Mouse (Mus musculus): ENCODE data around the gene Lsamp. TPM values are rescaled to one million over a fixed set of nuclear protein-coding genes. Genes with fewer than 3 reads are reported as not detected.

The Lsamp gene
- polyA plus RNA-seq, 1 experiment from 2014 or later = 0.68 TPM

DNA sequence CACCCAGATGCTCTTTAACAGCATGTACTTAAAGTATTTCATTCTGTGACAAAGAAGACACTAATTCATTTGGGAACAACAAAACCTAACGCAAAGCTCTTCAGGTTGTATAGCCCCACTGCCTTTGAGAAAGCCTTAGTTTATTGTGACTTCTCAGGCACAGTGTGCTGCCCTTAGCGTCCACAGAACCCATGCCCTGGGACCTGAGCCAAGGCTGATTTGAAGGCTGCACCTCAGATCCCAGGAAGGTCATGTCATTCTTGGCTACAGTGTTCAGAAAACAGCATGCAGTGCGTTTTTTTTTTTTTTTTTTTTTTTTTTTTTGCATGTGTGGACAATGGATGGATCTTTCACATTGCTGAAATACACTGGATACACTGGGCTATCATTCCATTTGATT lies 210.2 kb downstream of the Lsamp start:
- no peak overlapping the region for H3K27ac ChIP-seq (ENCODE audit: low read length)
- no peak overlapping the region for H3K4me3 ChIP-seq (ENCODE audit: low read length)
- no peaks in the 10 kb centered on the region for H3K36me3 ChIP-seq (ENCODE audit: control insufficient read depth, insufficient read depth)
- no peak overlapping the region for H3K4me2 ChIP-seq (ENCODE audit: low read depth, low read length)
- WGBS = 48% methylated on average over 3 of the region's 3 CpGs
- no peak overlapping the region for H3K9ac ChIP-seq (ENCODE audit: low read length)
- H3K27me3 ChIP-seq (ENCODE audit: control insufficient read depth, insufficient read depth, low read length) = no peaks in the 10 kb centered on the region
- no peaks in the 10 kb centered on the region for H3K4me1 ChIP-seq (ENCODE audit: control insufficient read depth, insufficient read depth, low read length)
- H3K9me3 ChIP-seq (replicated peaks; ENCODE audit: control insufficient read depth, low read length) = no peaks in the 10 kb centered on the region
- no peak for ATAC-seq (replicated peaks; ENCODE audit: extremely low read depth, insufficient read depth, low FRiP score)

DNA sequence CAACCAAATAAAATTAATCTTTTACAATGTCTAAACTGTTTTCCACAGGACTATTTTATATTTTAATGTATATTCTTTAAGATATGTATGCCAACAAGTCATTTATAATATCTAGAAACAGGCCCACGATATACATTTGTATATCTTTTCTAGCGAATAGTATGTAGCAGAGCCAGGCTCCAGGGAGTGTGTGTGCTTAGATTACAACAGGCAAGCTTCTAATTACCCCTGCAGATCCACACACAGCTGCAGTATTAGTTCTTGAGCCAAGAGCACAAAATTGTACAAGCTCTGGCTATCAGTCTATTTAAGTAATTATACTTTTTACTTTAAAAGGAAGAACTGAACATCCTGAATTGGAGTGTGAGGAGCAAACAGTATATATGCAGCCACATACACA lies 210.7 kb downstream of the Lsamp start:
- Histone ChIP-seq H3K9ac (ENCODE audit: low read length) (no peak overlapping the region), H3K36me3 (ENCODE audit: control insufficient read depth, insufficient read depth) (no peaks in the 10 kb centered on the region), H3K27ac (ENCODE audit: low read length) (no peak overlapping the region), H3K27me3 (ENCODE audit: control insufficient read depth, insufficient read depth, low read length) (no peaks in the 10 kb centered on the region), H3K4me2 (ENCODE audit: low read depth, low read length) (no peak overlapping the region), H3K4me3 (ENCODE audit: low read length) (no peak overlapping the region), H3K9me3 (replicated peaks; ENCODE audit: control insufficient read depth, low read length) (no peaks in the 10 kb centered on the region), H3K4me1 (ENCODE audit: control insufficient read depth, insufficient read depth, low read length) (no peaks in the 10 kb centered on the region)
- 70% methylated on average over 2 of the region's 2 CpGs for WGBS
- no peak for ATAC-seq (replicated peaks; ENCODE audit: extremely low read depth, insufficient read depth, low FRiP score)

DNA sequence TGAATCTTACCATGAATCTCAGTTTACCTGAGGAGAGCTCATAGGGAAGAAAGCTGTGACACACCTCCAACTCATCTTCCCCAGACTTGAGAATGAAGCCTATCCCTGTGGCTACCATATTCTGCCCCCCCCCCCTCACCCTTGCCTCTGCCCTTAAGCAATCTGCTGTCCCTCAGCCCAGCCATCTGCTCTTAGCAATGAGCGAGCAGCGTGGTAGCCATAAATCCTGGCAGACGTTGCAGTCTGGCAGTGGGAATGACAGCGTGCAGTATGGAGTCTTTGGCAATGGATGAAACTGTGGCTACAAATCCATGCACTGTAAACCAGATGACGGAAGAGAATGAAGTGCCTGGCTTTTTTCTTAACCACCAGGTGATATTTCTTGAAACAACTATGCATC lies 244.5 kb downstream of the Lsamp start:
- no peak for ATAC-seq (replicated peaks; ENCODE audit: extremely low read depth, insufficient read depth, low FRiP score)

DNA sequence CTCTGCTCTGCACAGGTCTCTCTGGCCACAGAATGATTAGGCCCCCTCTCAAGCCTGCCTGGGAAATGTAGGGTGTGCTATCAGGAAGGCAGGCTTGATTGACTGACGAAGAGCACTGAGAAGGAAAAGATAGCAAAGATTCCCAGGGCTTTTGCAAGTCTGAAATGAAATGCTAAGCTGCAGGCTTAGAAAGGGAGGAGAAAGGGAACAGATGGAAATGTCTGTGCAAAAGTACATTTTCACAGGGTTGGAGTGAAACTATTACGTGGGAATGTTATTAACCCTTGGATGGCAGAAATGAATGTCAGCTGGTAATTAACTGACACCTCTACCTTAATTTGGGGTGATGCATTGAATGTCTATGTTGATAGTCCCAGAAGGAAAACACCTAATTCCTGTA lies 248.9 kb downstream of the Lsamp start:
- Histone ChIP-seq H3K9me3 (replicated peaks; ENCODE audit: control insufficient read depth, low read length) (no peaks in the 10 kb centered on the region), H3K4me2 (ENCODE audit: low read depth, low read length) (no peak overlapping the region), H3K4me3 (ENCODE audit: low read length) (no peak overlapping the region), H3K36me3 (ENCODE audit: control insufficient read depth, insufficient read depth) (no peaks in the 10 kb centered on the region), H3K4me1 (ENCODE audit: control insufficient read depth, insufficient read depth, low read length) (no peaks in the 10 kb centered on the region), H3K27me3 (ENCODE audit: control insufficient read depth, insufficient read depth, low read length) (no peaks in the 10 kb centered on the region), H3K9ac (ENCODE audit: low read length) (no peak overlapping the region), H3K27ac (ENCODE audit: low read length) (no peak overlapping the region)
- ATAC-seq (replicated peaks; ENCODE audit: extremely low read depth, insufficient read depth, low FRiP score) = no peak
- 30% methylated on average over 2 of the region's 2 CpGs for WGBS

More for the DNA sequence above, 244.5 kb downstream of the Lsamp start:
- Histone ChIP-seq H3K27me3 (ENCODE audit: control insufficient read depth, insufficient read depth, low read length) (no peaks in the 10 kb centered on the region), H3K9ac (ENCODE audit: low read length) (no peak overlapping the region), H3K4me2 (ENCODE audit: low read depth, low read length) (no peak overlapping the region), H3K4me1 (ENCODE audit: control insufficient read depth, insufficient read depth, low read length) (no peaks in the 10 kb centered on the region), H3K27ac (ENCODE audit: low read length) (no peak overlapping the region), H3K9me3 (replicated peaks; ENCODE audit: control insufficient read depth, low read length) (no peaks in the 10 kb centered on the region), H3K4me3 (ENCODE audit: low read length) (no peak overlapping the region), H3K36me3 (ENCODE audit: control insufficient read depth, insufficient read depth) (no peaks in the 10 kb centered on the region)
- 74% methylated on average over 5 of the region's 5 CpGs for WGBS

DNA sequence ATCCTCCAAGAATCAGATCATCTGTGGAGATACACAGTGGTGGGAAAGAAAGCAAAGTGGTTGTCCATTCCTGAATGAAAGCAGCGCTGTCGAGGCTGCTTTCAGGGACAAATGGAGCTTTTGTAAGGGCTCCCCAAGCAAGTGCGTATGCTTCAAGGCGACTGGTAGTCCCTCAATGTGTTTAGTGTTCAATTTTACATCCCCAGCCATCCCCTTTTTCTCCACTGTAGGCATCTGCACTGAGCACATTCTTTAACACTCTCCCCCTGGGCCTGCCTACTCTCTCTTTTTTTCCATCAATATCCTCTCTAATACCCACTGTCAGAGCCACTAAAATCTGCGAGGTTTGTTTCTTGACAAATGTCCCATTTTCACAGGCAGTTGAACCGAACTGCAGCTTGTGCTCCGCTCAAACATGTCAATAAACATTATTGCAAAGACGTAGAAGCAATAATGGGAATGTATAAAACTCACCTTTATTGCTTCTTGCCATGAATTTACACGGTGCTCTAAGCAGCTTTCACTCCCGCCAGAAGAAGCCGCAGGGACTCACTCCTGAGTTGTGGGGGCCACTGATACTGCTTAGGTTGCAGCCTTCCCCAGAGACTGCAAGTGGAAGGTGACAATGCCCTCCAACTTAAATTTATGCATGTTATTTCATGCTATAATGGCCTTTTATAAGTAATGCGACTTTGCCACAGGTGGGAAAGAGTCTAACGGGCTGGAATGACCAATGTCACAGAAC lies 250.2 kb downstream of the Lsamp start:
- H3K4me2 ChIP-seq (ENCODE audit: low read depth, low read length) = no peak overlapping the region
- H3K27ac ChIP-seq (ENCODE audit: low read length) = no peak overlapping the region
- H3K9ac ChIP-seq (ENCODE audit: low read length) = no peak overlapping the region
- H3K4me3 ChIP-seq (ENCODE audit: low read length) = no peak overlapping the region
- WGBS = 81% methylated on average over 13 of the region's 13 CpGs
- no peaks in the 10 kb centered on the region for H3K9me3 ChIP-seq (replicated peaks; ENCODE audit: control insufficient read depth, low read length)
- H3K36me3 ChIP-seq (ENCODE audit: control insufficient read depth, insufficient read depth) = no peaks in the 10 kb centered on the region
- no peaks in the 10 kb centered on the region for H3K27me3 ChIP-seq (ENCODE audit: control insufficient read depth, insufficient read depth, low read length)
- H3K4me1 ChIP-seq (ENCODE audit: control insufficient read depth, insufficient read depth, low read length) = no peaks in the 10 kb centered on the region
- ATAC-seq (replicated peaks; ENCODE audit: extremely low read depth, insufficient read depth, low FRiP score) = no peak

DNA sequence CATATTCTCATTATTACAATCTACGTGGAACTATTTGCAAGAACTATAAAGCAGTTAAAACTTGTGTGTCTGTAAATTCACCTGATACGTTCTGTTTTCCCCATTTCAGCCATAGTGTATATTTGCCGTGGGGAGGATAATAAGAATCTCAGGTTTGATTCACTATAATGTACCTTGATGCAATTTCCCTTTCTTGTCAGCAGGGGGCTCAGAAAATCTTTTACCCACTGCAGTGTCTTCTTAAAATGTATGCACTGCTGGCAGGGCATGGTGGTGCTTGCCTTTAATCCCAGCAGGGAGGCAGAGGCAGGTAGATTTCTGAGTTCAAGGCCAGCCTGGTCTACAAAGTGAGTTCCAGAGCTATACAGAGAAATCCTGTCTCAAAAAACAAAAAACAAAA lies 287.7 kb downstream of the Lsamp start:
- WGBS = 71% methylated on average over 3 of the region's 3 CpGs
- no peaks in the 10 kb centered on the region for H3K36me3 ChIP-seq (ENCODE audit: control insufficient read depth, insufficient read depth)
- no peak for ATAC-seq (replicated peaks; ENCODE audit: extremely low read depth, insufficient read depth, low FRiP score)
- H3K4me3 ChIP-seq (ENCODE audit: low read length) = no peak overlapping the region
- no peak overlapping the region for H3K9ac ChIP-seq (ENCODE audit: low read length)
- no peak overlapping the region for H3K4me2 ChIP-seq (ENCODE audit: low read depth, low read length)
- H3K27me3 ChIP-seq (ENCODE audit: control insufficient read depth, insufficient read depth, low read length) = no peaks in the 10 kb centered on the region
- H3K9me3 ChIP-seq (replicated peaks; ENCODE audit: control insufficient read depth, low read length) = no peaks in the 10 kb centered on the region
- no peaks in the 10 kb centered on the region for H3K4me1 ChIP-seq (ENCODE audit: control insufficient read depth, insufficient read depth, low read length)
- H3K27ac ChIP-seq (ENCODE audit: low read length) = no peak overlapping the region

DNA sequence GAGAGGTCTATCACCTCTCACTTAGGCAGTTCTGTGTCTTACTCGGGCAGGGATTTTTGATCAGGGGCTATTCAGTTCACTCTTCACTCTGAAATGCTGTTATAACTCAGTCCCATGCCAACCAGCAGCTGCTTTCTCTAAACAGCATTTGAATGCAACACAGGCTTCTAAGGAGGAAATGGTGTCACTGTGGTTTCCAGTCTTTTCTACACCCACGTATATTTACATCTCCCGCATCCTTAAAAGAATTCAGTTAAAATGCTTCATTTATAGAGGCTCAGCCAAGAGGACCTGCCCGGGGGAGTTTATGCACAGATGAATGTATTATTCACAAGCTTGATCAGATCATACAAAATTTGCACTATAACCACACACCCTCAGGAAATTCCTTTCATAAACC lies 306.0 kb downstream of the Lsamp start:
- no peaks in the 10 kb centered on the region for H3K9me3 ChIP-seq (replicated peaks; ENCODE audit: control insufficient read depth, low read length)
- no peaks in the 10 kb centered on the region for H3K4me1 ChIP-seq (ENCODE audit: control insufficient read depth, insufficient read depth, low read length)
- no peaks in the 10 kb centered on the region for H3K27me3 ChIP-seq (ENCODE audit: control insufficient read depth, insufficient read depth, low read length)
- no peak overlapping the region for H3K4me2 ChIP-seq (ENCODE audit: low read depth, low read length)
- WGBS = 62% methylated on average over 4 of the region's 4 CpGs
- H3K9ac ChIP-seq (ENCODE audit: low read length) = no peak overlapping the region
- H3K36me3 ChIP-seq (ENCODE audit: control insufficient read depth, insufficient read depth) = no peaks in the 10 kb centered on the region
- no peak overlapping the region for H3K4me3 ChIP-seq (ENCODE audit: low read length)
- ATAC-seq (replicated peaks; ENCODE audit: extremely low read depth, insufficient read depth, low FRiP score) = no peak
- H3K27ac ChIP-seq (ENCODE audit: low read length) = no peak overlapping the region

DNA sequence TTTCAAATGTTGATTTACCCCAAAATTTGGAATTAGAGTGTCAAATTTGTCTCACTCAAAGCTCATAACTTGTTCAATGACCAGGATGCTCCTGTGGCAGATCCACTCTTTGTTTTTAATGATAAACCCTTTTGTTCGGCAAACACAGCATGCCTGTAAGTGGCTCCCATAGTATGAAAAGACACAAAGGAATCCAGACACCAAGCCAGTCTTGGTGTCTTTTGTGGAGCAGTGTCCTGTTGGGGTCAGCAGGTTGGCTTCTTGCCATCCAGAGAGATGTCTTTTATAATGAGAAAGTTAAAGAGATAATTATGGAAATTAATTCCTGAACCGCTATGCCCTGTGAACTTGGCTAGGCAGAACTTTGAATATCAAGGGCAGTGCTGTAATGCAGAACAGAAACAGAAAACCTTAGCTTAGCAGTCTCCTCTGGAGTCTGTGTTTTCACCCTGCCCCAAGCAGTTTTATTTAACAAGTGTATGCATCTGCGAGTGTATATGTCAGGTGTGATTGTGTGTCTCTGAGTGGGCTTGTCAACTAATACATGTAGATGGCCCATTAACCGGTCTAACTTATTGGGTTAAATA lies 310.2 kb downstream of the Lsamp start:
- no peaks in the 10 kb centered on the region for H3K36me3 ChIP-seq (ENCODE audit: control insufficient read depth, insufficient read depth)
- H3K27me3 ChIP-seq (ENCODE audit: control insufficient read depth, insufficient read depth, low read length) = no peaks in the 10 kb centered on the region
- 77% methylated on average over 4 of the region's 4 CpGs for WGBS
- no peak overlapping the region for H3K27ac ChIP-seq (ENCODE audit: low read length)
- no peaks in the 10 kb centered on the region for H3K4me1 ChIP-seq (ENCODE audit: control insufficient read depth, insufficient read depth, low read length)
- H3K4me2 ChIP-seq (ENCODE audit: low read depth, low read length) = no peak overlapping the region
- no peaks in the 10 kb centered on the region for H3K9me3 ChIP-seq (replicated peaks; ENCODE audit: control insufficient read depth, low read length)
- ATAC-seq (replicated peaks; ENCODE audit: extremely low read depth, insufficient read depth, low FRiP score) = no peak
- no peak overlapping the region for H3K9ac ChIP-seq (ENCODE audit: low read length)
- no peak overlapping the region for H3K4me3 ChIP-seq (ENCODE audit: low read length)

DNA sequence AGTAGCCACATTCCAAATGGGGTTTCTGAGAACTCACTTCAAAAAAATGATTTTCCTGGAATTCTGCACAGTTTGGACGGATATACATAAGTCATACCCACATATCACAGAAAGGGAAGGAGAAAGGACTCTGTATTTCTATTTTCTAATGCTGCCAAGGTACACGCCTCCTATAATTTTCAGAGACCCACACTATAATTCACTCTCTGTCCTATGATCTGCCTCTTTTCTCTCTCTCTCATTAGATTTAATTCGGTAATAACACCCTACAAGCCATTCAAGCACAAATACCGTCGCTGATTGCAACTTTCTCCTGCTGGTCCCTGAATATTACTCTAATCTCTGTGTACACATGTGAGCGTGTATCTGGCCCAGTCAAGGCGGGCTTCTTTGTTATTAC lies 311.1 kb downstream of the Lsamp start:
- no peaks in the 10 kb centered on the region for H3K36me3 ChIP-seq (ENCODE audit: control insufficient read depth, insufficient read depth)
- no peak overlapping the region for H3K4me2 ChIP-seq (ENCODE audit: low read depth, low read length)
- WGBS = 78% methylated on average over 7 of the region's 7 CpGs
- no peaks in the 10 kb centered on the region for H3K27me3 ChIP-seq (ENCODE audit: control insufficient read depth, insufficient read depth, low read length)
- H3K4me1 ChIP-seq (ENCODE audit: control insufficient read depth, insufficient read depth, low read length) = no peaks in the 10 kb centered on the region
- no peaks in the 10 kb centered on the region for H3K9me3 ChIP-seq (replicated peaks; ENCODE audit: control insufficient read depth, low read length)
- no peak overlapping the region for H3K4me3 ChIP-seq (ENCODE audit: low read length)
- ATAC-seq (replicated peaks; ENCODE audit: extremely low read depth, insufficient read depth, low FRiP score) = no peak
- H3K9ac ChIP-seq (ENCODE audit: low read length) = no peak overlapping the region
- no peak overlapping the region for H3K27ac ChIP-seq (ENCODE audit: low read length)
